Mouse (Mus musculus): ENCODE data around the gene Sult2b1.

GRCm38 (mm10) chr7:45785388-45786135 is 1.1 kb upstream of the Sult2b1 start:
- no peak for TF ChIP-seq POLR2A (IDR thresholded peaks at IDR 0.05; ENCODE audit: borderline replicate concordance, extremely low read depth, insufficient read depth, insufficient read length, poor library complexity, severe bottlenecking)
- 0 out of 2 replicates have a peak, but pooled peaks have one; percentile 11 for TF ChIP-seq CTCF (IDR thresholded peaks at IDR 0.05; ENCODE audit: borderline replicate concordance, extremely low read depth, insufficient read depth, insufficient read length)
